Mouse (Mus musculus) ES-Bruce4 (cell line): ENCODE data around the gene Znrf1. TPM values are rescaled to one million over a fixed set of nuclear protein-coding genes. Genes with fewer than 3 reads are reported as not detected.

Experiments
- H3K27ac ChIP-seq: 2 replicates; pipeline ENCODE4 v1.5.1; 2012; ENCODE audit warnings: low read length, inconsistent platforms; ENCODE audit not compliant: insufficient read depth
- H3K27me3 ChIP-seq: 2 replicates; pipeline ENCODE4 v1.6.1; 2012; ENCODE audit warnings: mild to moderate bottlenecking, low read length, inconsistent platforms; ENCODE audit not compliant: control insufficient read depth, poor library complexity, insufficient read depth, severe bottlenecking
- H3K36me3 ChIP-seq: 2 replicates; pipeline ENCODE4 v1.6.1; 2012; ENCODE audit warnings: inconsistent platforms, mild to moderate bottlenecking, low read length, moderate library complexity; ENCODE audit not compliant: control insufficient read depth, poor library complexity, insufficient read depth, severe bottlenecking
- H3K4me1 ChIP-seq: one replicate; pipeline ENCODE4 v1.8.1; 2011; ENCODE audit warnings: low read length; ENCODE audit not compliant: control insufficient read depth, insufficient read depth
- H3K4me3 ChIP-seq: 2 replicates; pipeline ENCODE4 v1.5.1; 2011; ENCODE audit warnings: low read depth, mild to moderate bottlenecking, low read length
- H3K9ac ChIP-seq: 2 replicates; pipeline ENCODE4 v1.6.1; 2012; ENCODE audit warnings: low read depth, mild to moderate bottlenecking, inconsistent platforms; ENCODE audit not compliant: poor library complexity, severe bottlenecking
- H3K9me3 ChIP-seq: replicated peaks from 2 replicates; pipeline ENCODE4 v1.6.1; 2012; ENCODE audit warnings: mild to moderate bottlenecking, low read length, inconsistent platforms; ENCODE audit not compliant: control insufficient read depth, poor library complexity, insufficient read depth, severe bottlenecking
- CTCF ChIP-seq: IDR thresholded peaks from one replicate; pipeline ENCODE4 v1.8.1; 2011; ENCODE audit warnings: low read depth, low read length
- EP300 ChIP-seq: IDR thresholded peaks from 2 replicates; pipeline ENCODE4 v1.6.1; 2011; ENCODE audit warnings: low read depth, low read length; ENCODE audit not compliant: insufficient read depth
- POLR2A ChIP-seq: IDR thresholded peaks from one replicate; pipeline ENCODE4 v1.8.1; 2011; ENCODE audit warnings: low read length; ENCODE audit not compliant: insufficient read depth
- polyA plus RNA-seq: library from polyadenylated mRNA; stranded (reverse); fragments of >200 nt; gene quantifications from 2 replicates; pipeline ENCODE4 v1.2.4, GENCODE M21; 2011; ENCODE audit warnings: low read depth; ENCODE audit not compliant: missing spikeins, insufficient read depth, insufficient read length

Gene Znrf1
- polyA plus RNA-seq, 1 experiment, result 38.5 TPM

DNA sequence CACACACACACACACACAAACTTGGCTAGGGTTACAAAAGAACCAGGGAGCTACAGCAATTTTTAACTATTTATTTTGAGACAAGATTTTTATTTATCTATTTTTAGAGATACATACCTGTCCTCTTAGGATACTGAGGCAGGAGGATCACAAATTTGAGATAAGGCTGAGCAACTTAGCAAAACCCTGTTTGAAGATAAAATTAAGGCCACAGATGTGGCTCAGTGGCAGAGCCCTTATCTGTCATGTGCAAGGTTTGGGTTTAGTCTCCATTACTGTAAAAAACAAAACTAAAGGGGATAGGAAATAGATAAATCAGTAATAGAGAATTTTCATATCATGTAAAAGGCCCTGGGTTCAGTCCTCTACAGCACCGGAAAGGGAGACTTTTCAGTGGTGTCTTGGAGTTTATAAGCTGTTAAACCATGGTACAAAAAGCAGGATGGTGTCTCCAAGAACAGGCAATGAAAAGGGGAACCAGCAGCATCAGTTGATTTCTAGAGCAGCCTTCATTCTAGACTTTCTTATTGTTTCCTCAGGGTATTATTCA lies 51.7 kb downstream of the Znrf1 start:
- no peaks in the 10 kb centered on the region for H3K4me1 ChIP-seq
- H3K27me3 ChIP-seq, result no peaks in the 10 kb centered on the region
- H3K9me3 ChIP-seq, result no peaks in the 10 kb centered on the region
- H3K36me3 ChIP-seq, result no peaks in the 10 kb centered on the region
- H3K9ac ChIP-seq, result no peak overlapping the region
- no peak overlapping the region for H3K27ac ChIP-seq
- no peak overlapping the region for H3K4me3 ChIP-seq
- TF ChIP-seq EP300, result no peak
- TF ChIP-seq POLR2A, result no peak
- TF ChIP-seq CTCF, result no peak

DNA sequence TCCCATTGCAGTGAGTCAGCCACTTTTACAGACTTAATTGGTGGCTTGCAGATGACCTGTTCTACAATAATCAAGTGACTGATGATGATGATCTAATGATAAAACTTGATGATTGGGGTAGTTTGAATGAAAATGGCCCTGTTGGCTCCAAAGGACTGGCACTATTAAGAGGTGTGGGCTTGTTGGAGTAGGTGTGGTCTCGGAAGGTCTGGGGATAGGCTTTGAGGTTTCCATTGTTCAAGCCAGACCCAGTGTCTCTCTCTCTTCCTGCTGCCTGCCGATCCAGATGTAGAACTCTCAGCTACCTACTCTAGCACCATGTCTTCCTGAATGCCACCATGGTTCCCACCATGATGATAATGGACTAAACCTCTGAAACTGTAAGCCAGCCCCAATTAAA lies 52.4 kb downstream of the Znrf1 start:
- H3K36me3 ChIP-seq, result no peaks in the 10 kb centered on the region
- no peaks in the 10 kb centered on the region for H3K27me3 ChIP-seq
- no peaks in the 10 kb centered on the region for H3K9me3 ChIP-seq
- H3K4me3 ChIP-seq, result no peak overlapping the region
- no peak overlapping the region for H3K9ac ChIP-seq
- TF ChIP-seq POLR2A (no peak), CTCF (no peak), EP300 (no peak)
- H3K4me1 ChIP-seq, result no peaks in the 10 kb centered on the region
- H3K27ac ChIP-seq, result no peak overlapping the region

DNA sequence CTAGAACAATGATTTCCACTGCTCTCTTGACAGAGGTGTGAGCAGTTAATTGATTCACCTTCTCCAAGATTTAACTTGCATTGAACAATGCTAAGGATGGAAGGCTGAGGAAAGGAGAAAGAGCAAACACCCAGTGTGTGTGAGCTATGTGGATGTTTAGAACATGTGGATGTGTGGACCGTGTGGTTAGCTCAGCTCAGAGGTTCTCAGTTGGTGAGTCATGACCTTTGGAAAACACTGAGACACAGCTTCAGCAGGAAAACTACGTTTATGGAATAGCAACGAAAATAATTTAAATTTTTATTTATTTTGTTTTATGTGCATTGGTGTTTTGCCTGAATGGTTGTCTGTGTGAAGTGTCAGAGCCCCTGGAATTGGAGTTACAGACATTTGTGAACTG lies 54.3 kb downstream of the Znrf1 start:
- H3K4me3 ChIP-seq, result no peak overlapping the region
- H3K36me3 ChIP-seq, result no peaks in the 10 kb centered on the region
- H3K27ac ChIP-seq, result no peak overlapping the region
- H3K9me3 ChIP-seq, result no peaks in the 10 kb centered on the region
- H3K9ac ChIP-seq, result no peak overlapping the region
- no peak for TF ChIP-seq POLR2A
- TF ChIP-seq CTCF, result no peak
- no peak for TF ChIP-seq EP300
- H3K27me3 ChIP-seq, result no peaks in the 10 kb centered on the region
- no peaks in the 10 kb centered on the region for H3K4me1 ChIP-seq

- Histone ChIP-seq H3K4me1 (no peaks in the 10 kb centered on the region), H3K27me3 (no peaks in the 10 kb centered on the region), H3K9me3 (no peaks in the 10 kb centered on the region), H3K27ac (no peak overlapping the region), H3K9ac (no peak overlapping the region), H3K4me3 (no peak overlapping the region), H3K36me3 (no peaks in the 10 kb centered on the region)
- TF ChIP-seq POLR2A, result no peak
- TF ChIP-seq CTCF, result no peak
- TF ChIP-seq EP300, result no peak
These were observed 55.3 kb downstream of the Znrf1 start for GRCm38 (mm10) chr8:111591176-111591575.

GRCm38 (mm10) chr8:111592390-111592910 lies 56.6 kb downstream of the Znrf1 start:
- Histone ChIP-seq H3K9ac (no peak overlapping the region), H3K4me1 (no peaks in the 10 kb centered on the region), H3K27me3 (no peaks in the 10 kb centered on the region), H3K27ac (no peak overlapping the region), H3K4me3 (no peak overlapping the region), H3K9me3 (no peaks in the 10 kb centered on the region), H3K36me3 (no peaks in the 10 kb centered on the region)
- TF ChIP-seq POLR2A (no peak), CTCF (no peak), EP300 (no peak)

DNA sequence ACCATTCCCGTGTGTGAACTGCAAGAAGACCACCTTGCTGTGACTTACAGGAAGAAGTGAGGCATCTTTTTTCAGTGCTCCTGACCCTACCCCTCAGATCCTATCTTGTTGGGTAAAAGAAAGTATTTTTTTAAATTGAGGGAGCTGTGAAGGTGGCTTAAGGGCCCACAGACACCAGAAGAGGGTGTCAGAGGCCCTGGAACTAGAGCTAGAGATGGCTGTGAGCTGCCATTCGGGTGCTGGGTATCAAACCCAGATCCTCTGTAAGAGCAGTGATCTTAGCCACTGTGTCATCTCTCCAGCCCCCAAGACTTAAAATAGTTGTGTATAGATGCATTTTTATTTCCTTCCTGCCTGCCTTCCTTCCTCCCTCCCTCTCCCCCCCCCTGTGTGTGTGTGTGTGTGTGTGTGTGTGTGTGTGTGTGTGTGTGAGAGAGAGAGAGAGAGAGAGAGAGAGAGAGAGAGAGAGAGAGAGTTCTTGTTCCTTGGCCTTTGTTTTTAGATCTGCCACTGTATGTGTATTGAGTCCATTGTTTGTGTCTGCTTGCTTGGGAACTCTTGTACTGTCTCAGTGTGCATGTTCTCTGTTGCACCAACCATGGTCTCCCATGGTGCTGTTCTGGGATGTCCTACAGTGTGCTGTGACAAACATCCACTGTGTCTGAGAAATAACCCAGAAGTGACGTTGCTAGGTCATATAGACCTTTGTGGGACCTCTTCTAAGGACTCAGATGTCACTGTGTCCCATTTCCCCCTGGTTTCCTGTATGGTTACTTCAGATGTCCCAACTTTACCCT lies 58.3 kb downstream of the Znrf1 start:
- peaks cover 2% of the 10 kb centered on the region for H3K4me1 ChIP-seq
- TF ChIP-seq POLR2A (no peak), EP300 (no peak), CTCF (no peak)

More for the DNA sequence above, 58.3 kb downstream of the Znrf1 start:
- H3K27ac ChIP-seq, result no peak overlapping the region
- no peak overlapping the region for H3K9ac ChIP-seq
- no peak overlapping the region for H3K4me3 ChIP-seq
- H3K36me3 ChIP-seq, result no peaks in the 10 kb centered on the region
- no peaks in the 10 kb centered on the region for H3K9me3 ChIP-seq
- H3K27me3 ChIP-seq, result no peaks in the 10 kb centered on the region
